Mouse (Mus musculus) limb, embryonic 14.5 days (tissue): Measurements from ENCODE around the gene Tbx20. TPM values are rescaled to one million over a fixed set of nuclear protein-coding genes. Genes with fewer than 3 reads are reported as not detected.

Source experiments
- ATAC-seq: fragments of 200-750 bp; cut with Nextera tagmentation; 2 replicates; pipeline ENCODE4 v1.8.0; 2017; ENCODE audit warnings: low read depth, moderate number of reproducible peaks, moderate TSS enrichment; ENCODE audit not compliant: low FRiP score
- DNase-seq: peaks from one replicate; pipeline ENCODE4 v3.0.0-alpha.2; 2015; ENCODE audit warnings: low spot score
- H3K27ac ChIP-seq: fragments of 300-500 bp; sonication (generic); replicated peaks from 2 replicates; pipeline ENCODE4 v1.5.1; 2014; ENCODE audit warnings: low read depth, mild to moderate bottlenecking, low read length, moderate library complexity, mixed read lengths
- H3K27me3 ChIP-seq: fragments of 300-500 bp; sonication (generic); 2 replicates; pipeline ENCODE4 v1.6.1; 2014; ENCODE audit warnings: low read length, mixed read lengths; ENCODE audit not compliant: control insufficient read depth, insufficient read depth
- H3K36me3 ChIP-seq: fragments of 300-500 bp; sonication (generic); 2 replicates; pipeline ENCODE4 v1.6.1; 2014; ENCODE audit warnings: mild to moderate bottlenecking, low read length, moderate library complexity, mixed read lengths; ENCODE audit not compliant: control insufficient read depth, insufficient read depth
- H3K4me1 ChIP-seq: fragments of 300-500 bp; sonication (generic); 2 replicates; pipeline ENCODE4 v1.6.1; 2014; ENCODE audit warnings: antibody characterized with exemption, low read length, mixed read lengths; ENCODE audit not compliant: control insufficient read depth, insufficient read depth
- H3K4me2 ChIP-seq: fragments of 300-500 bp; sonication (generic); replicated peaks from 2 replicates; pipeline ENCODE4 v1.6.1; 2014; ENCODE audit warnings: low read depth, mild to moderate bottlenecking, low read length, moderate library complexity; ENCODE audit not compliant: severe bottlenecking
- H3K4me3 ChIP-seq: fragments of 300-500 bp; sonication (generic); replicated peaks from 2 replicates; pipeline ENCODE4 v1.5.1; 2014; ENCODE audit warnings: low read length
- H3K9ac ChIP-seq: fragments of 300-500 bp; sonication (generic); 2 replicates; pipeline ENCODE4 v1.6.1; 2014; ENCODE audit warnings: mild to moderate bottlenecking, low read depth, low read length, moderate library complexity; ENCODE audit not compliant: severe bottlenecking
- H3K9me3 ChIP-seq: fragments of 300-500 bp; sonication (generic); 2 replicates; pipeline ENCODE4 v1.6.1; 2016; ENCODE audit warnings: low read length; ENCODE audit not compliant: control insufficient read depth
- POLR2A ChIP-seq: fragments of 200-500 bp; IDR thresholded peaks from 2 replicates; pipeline ENCODE4 v1.8.0; 2012; ENCODE audit warnings: inconsistent platforms, mild to moderate bottlenecking, moderate library complexity, borderline replicate concordance; ENCODE audit not compliant: insufficient read depth, insufficient read length; ENCODE audit errors: extremely low read depth
- WGBS: fragments of 180-500 bp; shearing (Covaris S2); extraction: QIAGEN DNeasy Blood & Tissue Kit; methylation state at CpG from one replicate; pipeline ENCODE4 v1.1.7; 2014; 5-methylcytosine and 5-hydroxymethylcytosine counted together
- polyA plus RNA-seq, 2 experiments: library from polyadenylated mRNA; depleted of rRNA in 1 of 2; stranded (reverse) in 1 of 2; unstranded in 1 of 2; fragments of >200 nt; fragmentation: Nextera tagmentation in 1 of 2; extraction: Ambion mirVana in 1 of 2; gene quantifications; 2 replicates each; pipeline versions ENCODE4 v1.2.1 to v1.2.3; 2012 to 2014

Tbx20 gene
- polyA plus RNA-seq, 2 experiments: 0.24 TPM; not detected in 1

GRCm38 (mm10) chr9:24769611-24770010, 4.5 kb downstream of the Tbx20 start:
- WGBS: 5% methylated on average over 9 of the region's 9 CpGs
- Histone ChIP-seq H3K27ac (no peak overlapping the region), H3K4me2 (peak overlapping the region; percentile 28; the same call in 1 of the 2 replicates), H3K9me3 (0 out of 2 replicates have a peak, but pooled peaks cover 3% of the 10 kb centered on the region), H3K36me3 (no peaks in the 10 kb centered on the region), H3K9ac (no peak overlapping the region), H3K4me3 (no peak overlapping the region), H3K27me3 (peaks cover 73% of the 10 kb centered on the region), H3K4me1 (peaks cover 7% of the 10 kb centered on the region; the same call in 1 of the 2 replicates)
- no peak for DNase-seq
- no peak for ATAC-seq
- TF ChIP-seq POLR2A: no peak

- peaks cover 48% of the 10 kb centered on the region for H3K27me3 ChIP-seq
- H3K4me1 ChIP-seq: no peaks in the 10 kb centered on the region
- DNase-seq: no peak
- no peak overlapping the region for H3K4me3 ChIP-seq
- no peak for ATAC-seq
- WGBS: 50% methylated on average over 3 of the region's 3 CpGs
- no peak overlapping the region for H3K4me2 ChIP-seq
- H3K9me3 ChIP-seq: no peaks in the 10 kb centered on the region
- H3K27ac ChIP-seq: no peak overlapping the region
- no peaks in the 10 kb centered on the region for H3K36me3 ChIP-seq
- no peak overlapping the region for H3K9ac ChIP-seq
- no peak for TF ChIP-seq POLR2A
Measured at GRCm38 (mm10) chr9:24767056-24767455, 7.0 kb downstream of the Tbx20 start.

- no peak for ATAC-seq
- Histone ChIP-seq H3K27me3 (peaks cover 33% of the 10 kb centered on the region), H3K9ac (no peak overlapping the region), H3K36me3 (no peaks in the 10 kb centered on the region), H3K27ac (no peak overlapping the region), H3K4me2 (no peak overlapping the region), H3K9me3 (no peaks in the 10 kb centered on the region), H3K4me3 (no peak overlapping the region), H3K4me1 (no peaks in the 10 kb centered on the region)
- 50% methylated on average over 4 of the region's 4 CpGs for WGBS
- no peak for TF ChIP-seq POLR2A
- no peak for DNase-seq
Measured at GRCm38 (mm10) chr9:24765572-24765971, 8.5 kb downstream of the Tbx20 start.

- TF ChIP-seq POLR2A: no peak
- no peak overlapping the region for H3K4me3 ChIP-seq
- no peak overlapping the region for H3K27ac ChIP-seq
- no peaks in the 10 kb centered on the region for H3K4me1 ChIP-seq
- H3K36me3 ChIP-seq: no peaks in the 10 kb centered on the region
- no peak for DNase-seq
- no peaks in the 10 kb centered on the region for H3K9me3 ChIP-seq
- no peak for ATAC-seq
- 0 out of 2 replicates have a peak, but pooled peaks cover 3% of the 10 kb centered on the region for H3K27me3 ChIP-seq
- H3K9ac ChIP-seq: no peak overlapping the region
- H3K4me2 ChIP-seq: no peak overlapping the region
- 28% methylated on average over 4 of the region's 4 CpGs for WGBS
Measured at GRCm38 (mm10) chr9:24760461-24760860, 13.6 kb downstream of the Tbx20 start.

- Histone ChIP-seq H3K27me3 (no peaks in the 10 kb centered on the region), H3K36me3 (no peaks in the 10 kb centered on the region), H3K9ac (no peak overlapping the region), H3K4me3 (no peak overlapping the region), H3K27ac (no peak overlapping the region), H3K4me2 (no peak overlapping the region), H3K9me3 (no peaks in the 10 kb centered on the region), H3K4me1 (no peaks in the 10 kb centered on the region)
- DNase-seq (no peak), ATAC-seq (no peak)
- 93% methylated on average over 5 of the region's 5 CpGs for WGBS
- no peak for TF ChIP-seq POLR2A
Measured at GRCm38 (mm10) chr9:24744958-24745357, 29.1 kb downstream of the Tbx20 start.

GRCm38 (mm10) chr9:24701246-24701645, 72.9 kb downstream of the Tbx20 start:
- no peaks in the 10 kb centered on the region for H3K4me1 ChIP-seq
- H3K4me2 ChIP-seq: no peak overlapping the region
- H3K36me3 ChIP-seq: no peaks in the 10 kb centered on the region
- DNase-seq (peak; percentile 46), ATAC-seq (no peak)
- H3K27ac ChIP-seq: no peak overlapping the region
- H3K9ac ChIP-seq: no peak overlapping the region
- H3K27me3 ChIP-seq: no peaks in the 10 kb centered on the region
- no peak overlapping the region for H3K4me3 ChIP-seq
- TF ChIP-seq POLR2A: no peak
- H3K9me3 ChIP-seq: no peaks in the 10 kb centered on the region
